Mouse (Mus musculus): ENCODE data around the gene Zgrf1. TPM values are rescaled to one million over a fixed set of nuclear protein-coding genes. Genes with fewer than 3 reads are reported as not detected.

Zgrf1 gene
- 0.17 and 0.48 TPM in 2 replicates for polyA plus RNA-seq (2012; ENCODE audit: insufficient read depth, insufficient read length, missing spikeins)

GRCm38 (mm10) chr3:127552973-127553719 lies at the start of gene Zgrf1, which contains the start of gene Larp7:
Gene Zgrf1 (plus strand): TSS chr3:127553489.
Gene Larp7 (minus strand): TSS chr3:127553349.
- peak within 1 kb of the TSS; percentile 88 for H3K4me3 ChIP-seq (ENCODE audit: insufficient read depth, low read depth, low read length)
- peak within 1 kb of the TSS; percentile 98 for H3K27ac ChIP-seq (replicated peaks; ENCODE audit: low read depth, low read length)
- no peaks in the 10 kb centered on the region for H3K4me1 ChIP-seq (ENCODE audit: control insufficient read depth, insufficient read depth, insufficient read length, low read length)

- no peaks in the 10 kb centered on the region for H3K4me1 ChIP-seq (ENCODE audit: control insufficient read depth, insufficient read depth, insufficient read length, low read length)
- H3K27ac ChIP-seq (replicated peaks; ENCODE audit: low read depth, low read length): no peak overlapping the region
- H3K4me3 ChIP-seq (ENCODE audit: insufficient read depth, low read depth, low read length): no peak overlapping the region
Measured at GRCm38 (mm10) chr3:127507878-127508783, 45.2 kb upstream of the Zgrf1 start.

GRCm38 (mm10) chr3:127511786-127512746 lies 41.2 kb upstream of the Zgrf1 start:
- Histone ChIP-seq H3K4me3 (ENCODE audit: insufficient read depth, low read depth, low read length) (no peak overlapping the region), H3K27ac (replicated peaks; ENCODE audit: low read depth, low read length) (peak overlapping the region; percentile 58; the same call in 1 of the 2 replicates), H3K4me1 (ENCODE audit: control insufficient read depth, insufficient read depth, insufficient read length, low read length) (no peaks in the 10 kb centered on the region)

- Histone ChIP-seq H3K4me3 (ENCODE audit: insufficient read depth, low read depth, low read length) (no peak overlapping the region), H3K27ac (replicated peaks; ENCODE audit: low read depth, low read length) (no peak overlapping the region), H3K4me1 (ENCODE audit: control insufficient read depth, insufficient read depth, insufficient read length, low read length) (no peaks in the 10 kb centered on the region)
Measured at GRCm38 (mm10) chr3:127512794-127513335, 40.4 kb upstream of the Zgrf1 start.

- Histone ChIP-seq H3K4me1 (ENCODE audit: control insufficient read depth, insufficient read depth, insufficient read length, low read length) (no peaks in the 10 kb centered on the region), H3K27ac (replicated peaks; ENCODE audit: low read depth, low read length) (no peak overlapping the region), H3K4me3 (ENCODE audit: insufficient read depth, low read depth, low read length) (no peak overlapping the region)
Measured at GRCm38 (mm10) chr3:127513699-127514098, 39.6 kb upstream of the Zgrf1 start.

- Histone ChIP-seq H3K4me1 (ENCODE audit: control insufficient read depth, insufficient read depth, insufficient read length, low read length) (no peaks in the 10 kb centered on the region), H3K4me3 (ENCODE audit: insufficient read depth, low read depth, low read length) (no peak overlapping the region), H3K27ac (replicated peaks; ENCODE audit: low read depth, low read length) (peak overlapping the region; percentile 38; the same call in 1 of the 2 replicates)
Measured at GRCm38 (mm10) chr3:127515251-127515650, 38.0 kb upstream of the Zgrf1 start.

GRCm38 (mm10) chr3:127520300-127520699 lies 33.0 kb upstream of the Zgrf1 start:
- H3K4me1 ChIP-seq (ENCODE audit: control insufficient read depth, insufficient read depth, insufficient read length, low read length): no peaks in the 10 kb centered on the region; the same call in 1 of the 2 replicates
- no peak overlapping the region for H3K4me3 ChIP-seq (ENCODE audit: insufficient read depth, low read depth, low read length)
- no peak overlapping the region for H3K27ac ChIP-seq (replicated peaks; ENCODE audit: low read depth, low read length)

GRCm38 (mm10) chr3:127521156-127521555 lies 32.1 kb upstream of the Zgrf1 start:
- no peak overlapping the region for H3K27ac ChIP-seq (replicated peaks; ENCODE audit: low read depth, low read length)
- peaks cover 5% of the 10 kb centered on the region for H3K4me1 ChIP-seq (ENCODE audit: control insufficient read depth, insufficient read depth, insufficient read length, low read length)
- no peak overlapping the region for H3K4me3 ChIP-seq (ENCODE audit: insufficient read depth, low read depth, low read length)

GRCm38 (mm10) chr3:127525188-127525819 lies 28.0 kb upstream of the Zgrf1 start:
- no peak overlapping the region for H3K4me3 ChIP-seq (ENCODE audit: insufficient read depth, low read depth, low read length)
- 0 out of 2 replicates have a peak overlapping the region, but pooled peaks have one; percentile 29 for H3K27ac ChIP-seq (replicated peaks; ENCODE audit: low read depth, low read length)
- H3K4me1 ChIP-seq (ENCODE audit: control insufficient read depth, insufficient read depth, insufficient read length, low read length): peaks cover 5% of the 10 kb centered on the region

GRCm38 (mm10) chr3:127527465-127528034 lies 25.7 kb upstream of the Zgrf1 start:
- H3K27ac ChIP-seq (replicated peaks; ENCODE audit: low read depth, low read length): peak overlapping the region; percentile 37; the same call in 1 of the 2 replicates
- H3K4me1 ChIP-seq (ENCODE audit: control insufficient read depth, insufficient read depth, insufficient read length, low read length): peaks cover 5% of the 10 kb centered on the region
- no peak overlapping the region for H3K4me3 ChIP-seq (ENCODE audit: insufficient read depth, low read depth, low read length)

- Histone ChIP-seq H3K4me1 (ENCODE audit: control insufficient read depth, insufficient read depth, insufficient read length, low read length) (peaks cover 5% of the 10 kb centered on the region), H3K4me3 (ENCODE audit: insufficient read depth, low read depth, low read length) (no peak overlapping the region), H3K27ac (replicated peaks; ENCODE audit: low read depth, low read length) (no peak overlapping the region)
Measured at GRCm38 (mm10) chr3:127529210-127529609, 24.1 kb upstream of the Zgrf1 start.

GRCm38 (mm10) chr3:127529824-127530223 lies 23.5 kb upstream of the Zgrf1 start:
- Histone ChIP-seq H3K4me3 (ENCODE audit: insufficient read depth, low read depth, low read length) (no peak overlapping the region), H3K27ac (replicated peaks; ENCODE audit: low read depth, low read length) (no peak overlapping the region), H3K4me1 (ENCODE audit: control insufficient read depth, insufficient read depth, insufficient read length, low read length) (peaks cover 5% of the 10 kb centered on the region)

GRCm38 (mm10) chr3:127530293-127530692 lies 23.0 kb upstream of the Zgrf1 start:
- H3K4me1 ChIP-seq (ENCODE audit: control insufficient read depth, insufficient read depth, insufficient read length, low read length): peaks cover 5% of the 10 kb centered on the region
- H3K4me3 ChIP-seq (ENCODE audit: insufficient read depth, low read depth, low read length): no peak overlapping the region
- H3K27ac ChIP-seq (replicated peaks; ENCODE audit: low read depth, low read length): no peak overlapping the region

Measured in brown adipose tissue, adult 24 weeks (tissue).